Mouse (Mus musculus): ENCODE data around the gene Rgn.

Rgn gene

GRCm38 (mm10) chrX:20549532-20549931 is at the start of gene Rgn:
Gene Rgn, plus strand, starts transcription at chrX:20549787.
- DNase-seq (ENCODE audit: low read depth, low spot score): no peak

- DNase-seq (ENCODE audit: low read depth, low spot score): no peak
Observed at GRCm38 (mm10) chrX:20520290-20520939, 29.2 kb upstream of the Rgn start.

- DNase-seq (ENCODE audit: low read depth, low spot score): no peak
Observed at GRCm38 (mm10) chrX:20521578-20521977, 28.0 kb upstream of the Rgn start.

GRCm38 (mm10) chrX:20532621-20533020 is 17.0 kb upstream of the Rgn start:
- no peak for DNase-seq (ENCODE audit: low read depth, low spot score)

GRCm38 (mm10) chrX:20543867-20544266 is 5.7 kb upstream of the Rgn start:
- no peak for DNase-seq (ENCODE audit: low read depth, low spot score)

GRCm38 (mm10) chrX:20547609-20548008 is 2.0 kb upstream of the Rgn start:
- DNase-seq (ENCODE audit: low read depth, low spot score): no peak

- DNase-seq (ENCODE audit: low read depth, low spot score): no peak
Observed at GRCm38 (mm10) chrX:20548011-20548879, 1.3 kb upstream of the Rgn start.

GRCm38 (mm10) chrX:20548880-20549440 is 627 bp upstream of the Rgn start:
- DNase-seq (ENCODE audit: low read depth, low spot score): no peak

GRCm38 (mm10) chrX:20552199-20552598 is 2.6 kb downstream of the Rgn start:
- no peak for DNase-seq (ENCODE audit: low read depth, low spot score)

GRCm38 (mm10) chrX:20561846-20562245 is 12.3 kb downstream of the Rgn start:
- no peak for DNase-seq (ENCODE audit: low read depth, low spot score)

GRCm38 (mm10) chrX:20563941-20564340 is 14.4 kb downstream of the Rgn start:
- DNase-seq (ENCODE audit: low read depth, low spot score): no peak

- no peak for DNase-seq (ENCODE audit: low read depth, low spot score)
Observed at GRCm38 (mm10) chrX:20571024-20571423, 21.4 kb downstream of the Rgn start.

GRCm38 (mm10) chrX:20572683-20573082 is 23.1 kb downstream of the Rgn start:
- no peak for DNase-seq (ENCODE audit: low read depth, low spot score)

GRCm38 (mm10) chrX:20573927-20574326 is 24.3 kb downstream of the Rgn start:
- DNase-seq (ENCODE audit: low read depth, low spot score): no peak

GRCm38 (mm10) chrX:20587968-20588367 is 38.4 kb downstream of the Rgn start:
- no peak for DNase-seq (ENCODE audit: low read depth, low spot score)

- DNase-seq (ENCODE audit: low read depth, low spot score): no peak
Observed at GRCm38 (mm10) chrX:20608500-20608899, 58.9 kb downstream of the Rgn start.
